Mouse (Mus musculus) neural tube, embryonic 11.5 days (tissue): ENCODE results near the gene Rps6. TPM values are rescaled to one million over a fixed set of nuclear protein-coding genes. Genes with fewer than 3 reads are reported as not detected.

Experiments used
- ATAC-seq: fragments of 200-750 bp; cut with Nextera tagmentation; 2 replicates; pipeline ENCODE4 v1.8.0; 2017; ENCODE audit warnings: moderate number of reproducible peaks, mild to moderate bottlenecking, moderate TSS enrichment, moderate library complexity; ENCODE audit not compliant: insufficient read depth, low FRiP score, low TSS enrichment
- DNase-seq: peaks from one replicate; pipeline ENCODE4 v3.0.0-alpha.2; 2015; ENCODE audit warnings: low spot score
- H3K27ac ChIP-seq: fragments of 300-500 bp; sonication (generic); 2 replicates; pipeline ENCODE4 v1.5.1; 2014; ENCODE audit warnings: low read depth, mild to moderate bottlenecking, low read length
- H3K27me3 ChIP-seq: fragments of 300-500 bp; sonication (generic); 2 replicates; pipeline ENCODE4 v1.6.1; 2014; ENCODE audit warnings: mild to moderate bottlenecking, low read length, mixed read lengths; ENCODE audit not compliant: control insufficient read depth, insufficient read depth
- H3K36me3 ChIP-seq: fragments of 300-500 bp; sonication (generic); 2 replicates; pipeline ENCODE4 v1.6.1; 2014; ENCODE audit warnings: mild to moderate bottlenecking, low read length, moderate library complexity, mixed read lengths; ENCODE audit not compliant: control insufficient read depth, insufficient read depth
- H3K4me1 ChIP-seq: fragments of 300-500 bp; sonication (generic); 2 replicates; pipeline ENCODE4 v1.6.1; 2014; ENCODE audit warnings: low read length, mixed read lengths; ENCODE audit not compliant: control insufficient read depth, insufficient read depth
- H3K4me2 ChIP-seq: fragments of 300-500 bp; sonication (generic); 2 replicates; pipeline ENCODE4 v1.6.1; 2014; ENCODE audit warnings: low read depth, mild to moderate bottlenecking, moderate library complexity
- H3K4me3 ChIP-seq: fragments of 300-500 bp; sonication (generic); 2 replicates; pipeline ENCODE4 v1.5.1; 2014; ENCODE audit warnings: low read depth, low read length
- H3K9ac ChIP-seq: fragments of 300-500 bp; sonication (generic); 2 replicates; pipeline ENCODE4 v1.6.1; 2014; ENCODE audit warnings: mild to moderate bottlenecking, low read length
- H3K9me3 ChIP-seq: fragments of 300-500 bp; sonication (generic); 2 replicates; pipeline ENCODE4 v1.6.1; 2016; ENCODE audit warnings: low read length; ENCODE audit not compliant: control insufficient read depth
- WGBS: fragments of 180-500 bp; shearing (Covaris S2); extraction: QIAGEN DNeasy Blood & Tissue Kit; methylation state at CpG from one replicate; pipeline ENCODE4 v1.1.7; 2014; 5-methylcytosine and 5-hydroxymethylcytosine counted together
- polyA plus RNA-seq: library from polyadenylated mRNA; unstranded; fragments of >200 nt; fragmentation: Nextera tagmentation; extraction: Ambion mirVana; gene quantifications from 2 replicates; pipeline ENCODE4 v1.2.1, GENCODE M21; 2014

Gene Rps6
- polyA plus RNA-seq, result 682 and 700 TPM in 2 replicates

- H3K9ac ChIP-seq, result peak within 1 kb of the TSS; percentile 100
- H3K4me1 ChIP-seq, result 0 out of 2 replicates have a peak, but pooled peaks cover 7% of the 10 kb centered on the region
- peaks cover 18% of the 10 kb centered on the region for H3K36me3 ChIP-seq
- peak within 1 kb of the TSS; percentile 62 for H3K4me2 ChIP-seq
- ATAC-seq (peak; percentile 98), DNase-seq (peak; percentile 96)
- under 1% methylated on average over 68 of the region's 68 CpGs for WGBS
- peak within 1 kb of the TSS; percentile 97 for H3K4me3 ChIP-seq
- H3K27ac ChIP-seq, result peak within 1 kb of the TSS; percentile 92
- H3K9me3 ChIP-seq, result no peaks in the 10 kb centered on the region
- no peaks in the 10 kb centered on the region for H3K27me3 ChIP-seq
Observed at GRCm38 (mm10) chr4:86857113-86858069, at the start of gene Rps6. Rps6 (minus strand) TSS chr4:86857412.

- H3K27me3 ChIP-seq, result no peaks in the 10 kb centered on the region
- H3K4me3 ChIP-seq, result no peak overlapping the region
- WGBS, result 100% methylated on average over 1 of the region's 1 CpGs
- H3K4me1 ChIP-seq, result no peaks in the 10 kb centered on the region
- H3K9ac ChIP-seq, result no peak overlapping the region
- DNase-seq, result no peak
- no peaks in the 10 kb centered on the region for H3K36me3 ChIP-seq
- H3K4me2 ChIP-seq, result no peak overlapping the region
- no peak for ATAC-seq
- H3K9me3 ChIP-seq, result no peaks in the 10 kb centered on the region
- no peak overlapping the region for H3K27ac ChIP-seq
Observed at GRCm38 (mm10) chr4:86905869-86906268, 48.7 kb upstream of the Rps6 start.

- no peaks in the 10 kb centered on the region for H3K36me3 ChIP-seq
- H3K27me3 ChIP-seq, result no peaks in the 10 kb centered on the region
- no peaks in the 10 kb centered on the region for H3K9me3 ChIP-seq
- WGBS, result 33% methylated on average over 3 of the region's 3 CpGs
- no peak overlapping the region for H3K4me2 ChIP-seq
- no peak overlapping the region for H3K4me3 ChIP-seq
- no peaks in the 10 kb centered on the region for H3K4me1 ChIP-seq
- H3K9ac ChIP-seq, result no peak overlapping the region
- H3K27ac ChIP-seq, result no peak overlapping the region
- DNase-seq (no peak), ATAC-seq (no peak)
Observed at GRCm38 (mm10) chr4:86904969-86905368, 47.8 kb upstream of the Rps6 start.

GRCm38 (mm10) chr4:86902351-86902750 lies 45.1 kb upstream of the Rps6 start:
- ATAC-seq (no peak), DNase-seq (no peak)
- Histone ChIP-seq H3K9ac (no peak overlapping the region), H3K4me2 (no peak overlapping the region), H3K4me3 (no peak overlapping the region), H3K36me3 (no peaks in the 10 kb centered on the region), H3K27ac (no peak overlapping the region), H3K4me1 (no peaks in the 10 kb centered on the region), H3K27me3 (no peaks in the 10 kb centered on the region), H3K9me3 (no peaks in the 10 kb centered on the region)
- 58% methylated on average over 6 of the region's 6 CpGs for WGBS

- no peaks in the 10 kb centered on the region for H3K36me3 ChIP-seq
- 52% methylated on average over 14 of the region's 14 CpGs for WGBS
- DNase-seq (peak; percentile 40), ATAC-seq (no peak)
- no peak overlapping the region for H3K27ac ChIP-seq
- no peaks in the 10 kb centered on the region for H3K4me1 ChIP-seq
- no peak overlapping the region for H3K4me3 ChIP-seq
- no peak overlapping the region; the same call in 1 of the 2 replicates for H3K9ac ChIP-seq
- H3K4me2 ChIP-seq, result no peak overlapping the region
- no peaks in the 10 kb centered on the region for H3K9me3 ChIP-seq
- H3K27me3 ChIP-seq, result no peaks in the 10 kb centered on the region
Observed at GRCm38 (mm10) chr4:86898791-86899474, 41.7 kb upstream of the Rps6 start.

- H3K27me3 ChIP-seq, result no peaks in the 10 kb centered on the region
- H3K36me3 ChIP-seq, result no peaks in the 10 kb centered on the region
- no peak overlapping the region for H3K4me2 ChIP-seq
- no peak for ATAC-seq
- WGBS, result 79% methylated on average over 7 of the region's 7 CpGs
- no peak overlapping the region for H3K9ac ChIP-seq
- no peak overlapping the region for H3K4me3 ChIP-seq
- no peaks in the 10 kb centered on the region for H3K9me3 ChIP-seq
- H3K27ac ChIP-seq, result no peak overlapping the region
- DNase-seq, result no peak
- no peaks in the 10 kb centered on the region for H3K4me1 ChIP-seq
Observed at GRCm38 (mm10) chr4:86897411-86897810, 40.2 kb upstream of the Rps6 start.

GRCm38 (mm10) chr4:86887879-86888278 lies 30.7 kb upstream of the Rps6 start:
- Histone ChIP-seq H3K36me3 (no peaks in the 10 kb centered on the region), H3K9ac (no peak overlapping the region), H3K4me1 (no peaks in the 10 kb centered on the region), H3K4me2 (no peak overlapping the region), H3K27me3 (no peaks in the 10 kb centered on the region), H3K9me3 (no peaks in the 10 kb centered on the region), H3K4me3 (no peak overlapping the region), H3K27ac (no peak overlapping the region)
- ATAC-seq (no peak), DNase-seq (no peak)
- WGBS, result 72% methylated on average over 5 of the region's 5 CpGs

GRCm38 (mm10) chr4:86886160-86886878 lies 29.1 kb upstream of the Rps6 start:
- Histone ChIP-seq H3K27ac (no peak overlapping the region), H3K9me3 (no peaks in the 10 kb centered on the region), H3K36me3 (no peaks in the 10 kb centered on the region), H3K4me3 (no peak overlapping the region), H3K9ac (0 out of 2 replicates have a peak overlapping the region, but pooled peaks have one; percentile 26), H3K4me2 (peak overlapping the region; percentile 23; the same call in 1 of the 2 replicates), H3K27me3 (no peaks in the 10 kb centered on the region), H3K4me1 (no peaks in the 10 kb centered on the region)
- DNase-seq (no peak), ATAC-seq (no peak)
- WGBS, result 49% methylated on average over 18 of the region's 18 CpGs
